Mouse (Mus musculus): ENCODE measurements around the gene Ica1. TPM values are rescaled to one million over a fixed set of nuclear protein-coding genes. Genes with fewer than 3 reads are reported as not detected.

The Ica1 gene
- polyA plus RNA-seq, 1 experiment from 2014 or later, result 5.3 TPM

DNA sequence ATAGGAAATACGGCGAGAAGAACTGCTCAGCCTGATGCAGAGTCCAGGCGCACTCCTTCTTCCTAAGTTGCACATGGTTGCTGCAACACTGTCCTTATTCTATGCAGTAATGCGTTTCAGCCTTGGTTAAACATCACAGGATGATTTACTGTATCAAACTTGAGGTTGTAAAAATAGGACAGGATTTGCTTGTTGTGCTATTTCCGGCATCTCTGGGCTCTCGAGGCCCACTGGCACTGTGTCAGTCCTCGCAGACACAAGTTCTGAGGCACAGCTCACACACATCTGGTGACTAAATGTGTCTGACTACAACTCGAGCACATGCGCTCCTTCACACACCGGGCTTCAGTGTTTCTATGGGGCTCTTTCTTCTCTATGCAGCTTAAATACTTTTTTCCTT is 94.9 kb downstream of the Ica1 start:
- no peak overlapping the region for H3K9ac ChIP-seq
- H3K36me3 ChIP-seq (replicated peaks), result no peaks in the 10 kb centered on the region
- WGBS (ENCODE audit: insufficient replicate concordance), result 74% methylated on average over 10 of the region's 10 CpGs
- H3K27ac ChIP-seq (replicated peaks), result no peak overlapping the region
- no peak overlapping the region for H3K4me2 ChIP-seq
- no peak overlapping the region for H3K4me3 ChIP-seq (replicated peaks)
- ATAC-seq (ENCODE audit: insufficient read depth), result no peak
- no peaks in the 10 kb centered on the region for H3K4me1 ChIP-seq (replicated peaks)
- H3K27me3 ChIP-seq, result no peaks in the 10 kb centered on the region
- no peaks in the 10 kb centered on the region for H3K9me3 ChIP-seq (replicated peaks)

DNA sequence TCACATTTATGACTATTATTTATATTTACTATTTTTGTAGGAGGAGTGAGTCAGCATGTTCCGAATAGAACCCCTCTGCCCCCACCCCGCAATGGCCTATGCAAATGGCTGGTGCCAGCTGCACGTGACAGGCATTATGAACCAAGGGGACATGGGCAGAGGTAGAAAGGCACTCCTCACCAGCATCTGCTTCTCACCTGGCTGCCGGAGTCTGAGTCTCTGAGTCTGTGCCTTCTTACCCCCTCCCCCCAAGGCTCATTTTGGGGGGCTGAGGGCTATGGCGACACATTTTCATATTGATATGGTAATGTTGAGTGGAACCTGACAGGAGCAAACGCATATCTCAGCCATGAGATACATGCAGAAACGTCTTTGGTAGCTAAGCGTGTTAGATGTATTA is 97.4 kb downstream of the Ica1 start:
- WGBS (ENCODE audit: insufficient replicate concordance), result 71% methylated on average over 8 of the region's 8 CpGs
- H3K36me3 ChIP-seq (replicated peaks), result no peaks in the 10 kb centered on the region
- H3K27ac ChIP-seq (replicated peaks), result no peak overlapping the region
- no peaks in the 10 kb centered on the region for H3K4me1 ChIP-seq (replicated peaks)
- H3K4me2 ChIP-seq, result no peak overlapping the region
- H3K27me3 ChIP-seq, result no peaks in the 10 kb centered on the region
- H3K9ac ChIP-seq, result no peak overlapping the region
- H3K9me3 ChIP-seq (replicated peaks), result no peaks in the 10 kb centered on the region
- no peak for ATAC-seq (ENCODE audit: insufficient read depth)
- no peak overlapping the region for H3K4me3 ChIP-seq (replicated peaks)

GRCm38 (mm10) chr6:8673013-8673412 is 105.3 kb downstream of the Ica1 start:
- Histone ChIP-seq H3K27me3 (no peaks in the 10 kb centered on the region), H3K9me3 (replicated peaks) (no peaks in the 10 kb centered on the region), H3K4me2 (no peak overlapping the region), H3K27ac (replicated peaks) (no peak overlapping the region), H3K4me3 (replicated peaks) (no peak overlapping the region), H3K4me1 (replicated peaks) (no peaks in the 10 kb centered on the region), H3K9ac (no peak overlapping the region), H3K36me3 (replicated peaks) (no peaks in the 10 kb centered on the region)
- 71% methylated on average over 4 of the region's 4 CpGs for WGBS (ENCODE audit: insufficient replicate concordance)
- ATAC-seq (ENCODE audit: insufficient read depth), result no peak

DNA sequence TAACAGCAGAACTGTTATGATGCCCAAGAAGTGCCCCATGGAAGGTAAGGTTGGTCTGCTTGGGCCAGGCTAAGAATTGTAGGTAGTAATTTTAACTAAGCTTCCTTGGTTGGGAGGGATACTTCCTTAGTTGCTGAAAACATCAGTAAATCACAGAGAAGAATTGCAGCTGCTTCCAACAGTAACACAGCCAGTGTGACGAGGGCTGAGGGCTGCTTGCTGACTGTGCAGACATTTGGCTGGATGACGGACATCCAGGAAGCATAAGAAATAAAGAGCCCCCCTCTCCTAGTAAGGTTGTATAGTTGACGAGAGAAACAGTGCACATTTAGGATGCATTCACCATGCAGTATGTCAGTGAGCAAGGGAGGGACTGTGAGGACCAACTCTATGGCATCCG is 108.9 kb downstream of the Ica1 start:
- Histone ChIP-seq H3K9me3 (replicated peaks) (no peaks in the 10 kb centered on the region), H3K4me3 (replicated peaks) (no peak overlapping the region), H3K4me1 (replicated peaks) (no peaks in the 10 kb centered on the region), H3K27ac (replicated peaks) (no peak overlapping the region), H3K27me3 (no peaks in the 10 kb centered on the region), H3K36me3 (replicated peaks) (no peaks in the 10 kb centered on the region), H3K4me2 (no peak overlapping the region), H3K9ac (no peak overlapping the region)
- WGBS (ENCODE audit: insufficient replicate concordance), result 67% methylated on average over 4 of the region's 4 CpGs
- no peak for ATAC-seq (ENCODE audit: insufficient read depth)

- no peaks in the 10 kb centered on the region for H3K4me1 ChIP-seq (replicated peaks)
- H3K27ac ChIP-seq (replicated peaks), result no peak overlapping the region
- H3K9me3 ChIP-seq (replicated peaks), result no peaks in the 10 kb centered on the region
- H3K4me3 ChIP-seq (replicated peaks), result no peak overlapping the region
- H3K9ac ChIP-seq, result no peak overlapping the region
- H3K36me3 ChIP-seq (replicated peaks), result no peaks in the 10 kb centered on the region
- no peaks in the 10 kb centered on the region for H3K27me3 ChIP-seq
- H3K4me2 ChIP-seq, result no peak overlapping the region
- ATAC-seq (ENCODE audit: insufficient read depth), result no peak
- WGBS (ENCODE audit: insufficient replicate concordance), result 71% methylated on average over 6 of the region's 6 CpGs
Measured at GRCm38 (mm10) chr6:8668013-8668811, 110.1 kb downstream of the Ica1 start.

DNA sequence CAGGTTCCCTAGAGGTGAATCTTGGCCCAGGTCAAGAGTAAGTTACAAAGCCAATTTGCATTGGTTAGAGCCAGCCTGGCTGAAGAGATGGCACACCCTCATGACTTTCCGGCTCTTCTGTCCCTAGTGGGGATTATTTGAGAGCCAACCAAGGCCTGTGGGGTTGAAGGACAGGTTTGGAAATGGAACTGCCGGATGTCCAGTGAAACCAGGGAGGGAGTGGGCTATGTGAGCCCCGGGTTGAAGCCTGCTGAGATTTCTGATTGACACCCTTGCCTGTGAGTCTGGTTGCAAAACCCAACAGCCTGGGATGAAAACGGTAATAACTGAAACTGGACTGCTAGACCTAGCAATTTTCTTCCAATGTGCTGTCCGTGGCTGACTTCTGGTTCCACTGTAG is 112.5 kb downstream of the Ica1 start:
- H3K27ac ChIP-seq (replicated peaks), result no peak overlapping the region
- H3K9ac ChIP-seq, result no peak overlapping the region
- H3K36me3 ChIP-seq (replicated peaks), result no peaks in the 10 kb centered on the region
- no peaks in the 10 kb centered on the region for H3K27me3 ChIP-seq
- H3K4me1 ChIP-seq (replicated peaks), result no peaks in the 10 kb centered on the region
- H3K4me3 ChIP-seq (replicated peaks), result no peak overlapping the region
- no peaks in the 10 kb centered on the region for H3K9me3 ChIP-seq (replicated peaks)
- no peak for ATAC-seq (ENCODE audit: insufficient read depth)
- no peak overlapping the region for H3K4me2 ChIP-seq
- WGBS (ENCODE audit: insufficient replicate concordance), result 69% methylated on average over 5 of the region's 5 CpGs

DNA sequence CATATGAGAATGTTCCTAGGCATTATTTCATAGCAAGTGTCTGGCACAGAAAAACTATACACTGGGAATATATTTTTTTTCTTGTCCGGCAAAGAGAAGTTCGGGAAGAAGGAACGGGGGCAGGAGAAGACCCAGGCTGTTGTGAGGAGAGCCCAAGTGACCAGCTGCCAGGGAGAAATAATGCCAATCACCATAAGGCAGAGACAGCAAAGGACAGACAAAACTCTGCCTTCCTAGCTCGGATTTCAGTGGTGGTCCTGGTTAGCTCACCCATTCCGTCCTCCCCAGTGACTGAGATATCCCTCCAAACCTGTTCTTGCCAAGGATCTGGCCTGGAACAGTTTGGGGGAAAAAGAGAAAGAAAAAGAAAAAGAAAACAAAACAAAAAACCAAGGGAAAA is 113.3 kb downstream of the Ica1 start:
- 68% methylated on average over 5 of the region's 5 CpGs for WGBS (ENCODE audit: insufficient replicate concordance)
- H3K4me2 ChIP-seq, result no peak overlapping the region
- no peak overlapping the region for H3K4me3 ChIP-seq (replicated peaks)
- H3K9ac ChIP-seq, result no peak overlapping the region
- H3K27me3 ChIP-seq, result no peaks in the 10 kb centered on the region
- no peaks in the 10 kb centered on the region for H3K36me3 ChIP-seq (replicated peaks)
- ATAC-seq (ENCODE audit: insufficient read depth), result no peak
- H3K4me1 ChIP-seq (replicated peaks), result no peaks in the 10 kb centered on the region
- no peak overlapping the region for H3K27ac ChIP-seq (replicated peaks)
- H3K9me3 ChIP-seq (replicated peaks), result no peaks in the 10 kb centered on the region

GRCm38 (mm10) chr6:8663092-8663740 is 115.1 kb downstream of the Ica1 start:
- Histone ChIP-seq H3K36me3 (replicated peaks) (no peaks in the 10 kb centered on the region), H3K4me1 (replicated peaks) (no peaks in the 10 kb centered on the region), H3K4me2 (no peak overlapping the region), H3K4me3 (replicated peaks) (no peak overlapping the region), H3K27ac (replicated peaks) (no peak overlapping the region), H3K9ac (no peak overlapping the region), H3K27me3 (no peaks in the 10 kb centered on the region), H3K9me3 (replicated peaks) (no peaks in the 10 kb centered on the region)
- 57% methylated on average over 3 of the region's 3 CpGs for WGBS (ENCODE audit: insufficient replicate concordance)
- ATAC-seq (ENCODE audit: insufficient read depth), result no peak

DNA sequence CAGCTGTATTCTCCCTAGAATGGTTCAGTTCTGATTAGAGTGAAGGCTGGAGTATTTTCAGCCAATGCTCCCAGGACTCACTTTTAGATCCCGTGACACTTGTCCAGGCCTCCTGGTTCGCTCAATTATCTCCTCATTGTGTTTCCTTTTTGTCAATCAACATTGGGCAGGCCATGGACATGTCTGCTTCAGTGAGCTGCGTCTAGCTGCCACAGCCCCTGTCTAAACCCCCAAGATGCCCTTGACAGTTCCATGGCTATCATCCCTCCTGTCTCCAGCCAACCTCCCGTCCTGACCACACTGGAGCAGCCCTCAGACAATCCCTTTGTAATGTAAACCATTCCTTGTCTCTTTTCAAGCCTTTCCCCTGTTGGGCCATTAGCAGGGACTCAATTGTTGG is 116.9 kb downstream of the Ica1 start:
- ATAC-seq (ENCODE audit: insufficient read depth), result no peak
- no peak overlapping the region for H3K4me3 ChIP-seq (replicated peaks)
- H3K4me1 ChIP-seq (replicated peaks), result no peaks in the 10 kb centered on the region
- no peak overlapping the region for H3K27ac ChIP-seq (replicated peaks)
- H3K9ac ChIP-seq, result no peak overlapping the region
- no peaks in the 10 kb centered on the region for H3K9me3 ChIP-seq (replicated peaks)
- H3K27me3 ChIP-seq, result no peaks in the 10 kb centered on the region
- H3K4me2 ChIP-seq, result no peak overlapping the region
- H3K36me3 ChIP-seq (replicated peaks), result no peaks in the 10 kb centered on the region
- WGBS (ENCODE audit: insufficient replicate concordance), result 49% methylated on average over 4 of the region's 4 CpGs

DNA sequence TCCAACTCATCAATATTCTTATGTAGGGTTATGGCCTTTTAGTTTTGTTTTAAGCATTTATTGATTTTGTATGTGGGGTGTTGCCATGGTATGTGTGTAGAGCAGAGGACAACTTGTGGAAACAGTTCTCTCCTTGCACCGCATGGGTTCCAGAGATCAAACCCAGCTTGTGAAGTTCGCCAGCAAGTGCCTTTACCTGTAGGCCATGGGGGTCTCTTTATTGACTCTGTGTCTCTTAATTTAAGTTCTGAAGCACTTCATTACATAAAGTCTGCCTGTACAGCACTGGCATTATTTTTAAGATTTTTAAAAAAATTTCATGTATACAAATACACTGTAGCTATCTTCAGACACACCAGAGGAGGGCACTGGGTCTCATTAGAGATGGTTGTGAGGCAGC is 118.2 kb downstream of the Ica1 start:
- Histone ChIP-seq H3K27me3 (no peaks in the 10 kb centered on the region), H3K9me3 (replicated peaks) (no peaks in the 10 kb centered on the region), H3K4me2 (no peak overlapping the region), H3K4me3 (replicated peaks) (no peak overlapping the region), H3K4me1 (replicated peaks) (0 out of 2 replicates have a peak, but pooled peaks cover under 1% of the 10 kb centered on the region), H3K27ac (replicated peaks) (no peak overlapping the region), H3K36me3 (replicated peaks) (no peaks in the 10 kb centered on the region), H3K9ac (no peak overlapping the region)
- WGBS (ENCODE audit: insufficient replicate concordance), result 70% methylated on average over 2 of the region's 2 CpGs
- no peak for ATAC-seq (ENCODE audit: insufficient read depth)

- H3K4me1 ChIP-seq (replicated peaks), result 0 out of 2 replicates have a peak, but pooled peaks cover 2% of the 10 kb centered on the region
- no peak overlapping the region for H3K9ac ChIP-seq
- H3K9me3 ChIP-seq (replicated peaks), result no peaks in the 10 kb centered on the region
- H3K4me2 ChIP-seq, result no peak overlapping the region
- no peaks in the 10 kb centered on the region for H3K36me3 ChIP-seq (replicated peaks)
- H3K4me3 ChIP-seq (replicated peaks), result no peak overlapping the region
- no peaks in the 10 kb centered on the region for H3K27me3 ChIP-seq
- H3K27ac ChIP-seq (replicated peaks), result no peak overlapping the region
- no peak for ATAC-seq (ENCODE audit: insufficient read depth)
- 59% methylated on average over 13 of the region's 13 CpGs for WGBS (ENCODE audit: insufficient replicate concordance)
Measured at GRCm38 (mm10) chr6:8659194-8659959, 118.9 kb downstream of the Ica1 start.
